8 mouse cellular contexts compared by ENCODE assay signal in the genomic region with DNA sequence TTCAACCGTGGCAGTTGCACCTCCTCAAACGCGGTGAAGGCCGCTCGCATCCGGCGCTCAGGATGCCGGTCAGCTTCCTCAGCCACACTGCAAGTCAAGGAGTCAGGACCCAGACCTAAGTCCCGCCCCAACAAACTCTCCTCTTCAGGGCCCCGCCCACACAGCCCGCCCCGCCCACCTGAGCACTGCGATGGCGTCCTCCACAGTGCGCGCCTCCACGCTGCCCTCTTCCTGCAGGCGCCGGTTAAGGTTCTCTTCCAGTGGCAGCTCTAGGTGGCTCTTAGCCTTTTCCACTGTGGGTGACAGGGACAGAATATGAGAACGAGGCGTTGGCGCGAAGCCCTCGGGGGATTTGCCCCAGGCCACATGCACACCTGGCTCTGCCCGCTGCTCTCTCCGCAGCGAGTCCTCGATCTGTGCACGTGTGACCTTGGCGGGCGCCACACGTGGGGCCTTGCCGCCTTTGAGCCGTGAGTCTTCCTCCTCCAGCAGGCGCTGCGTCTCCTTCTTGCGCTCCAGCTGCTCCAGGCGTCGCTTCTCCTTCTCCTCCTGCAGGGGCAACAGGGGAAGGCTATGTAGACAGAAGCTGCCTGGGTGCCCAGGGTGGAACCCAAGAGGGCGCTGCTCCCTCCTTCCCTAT. TPM values are rescaled to one million over a fixed set of nuclear protein-coding genes. Genes with fewer than 3 reads are reported as not detected.
A peak's percentile ranks its signal among the peaks of the same experiment; 100 is the strongest.
DNase-seq lines count a peak whose midpoint lies in the region; ATAC-seq and TF ChIP-seq lines count a peak whose summit lies in the region.

No protein-coding gene starts in this region.

- peak; percentile 53 for TF ChIP-seq POLR2A in ES-Bruce4 (IDR thresholded peaks at IDR 0.05; ENCODE audit: insufficient read depth, low read length)

- H3K27me3 ChIP-seq in ES-Bruce4 (ENCODE audit: control insufficient read depth, insufficient read depth, low read length, poor library complexity, severe bottlenecking), result 0 out of 2 replicates have a peak, but pooled peaks cover 4% of the 10 kb centered on the region
- H3K27me3 ChIP-seq in forebrain, postnatal 0 days (ENCODE audit: insufficient read depth, low read length), result no peaks in the 10 kb centered on the region

- H3K4me3 ChIP-seq in ES-Bruce4 (ENCODE audit: low read depth, low read length), result peak overlapping the region; percentile 55
- H3K4me3 ChIP-seq in forebrain, postnatal 0 days (ENCODE audit: low read depth, low read length), result no peak overlapping the region

- peak overlapping the region; percentile 30 for H3K9ac ChIP-seq in ES-Bruce4 (ENCODE audit: low read depth, poor library complexity, severe bottlenecking)
- peak overlapping the region; percentile 35 for H3K9ac ChIP-seq in forebrain, postnatal 0 days

- no peaks in the 10 kb centered on the region for H3K9me3 ChIP-seq in ES-Bruce4 (replicated peaks; ENCODE audit: control insufficient read depth, insufficient read depth, low read length, poor library complexity, severe bottlenecking)
- no peaks in the 10 kb centered on the region for H3K9me3 ChIP-seq in forebrain, postnatal 0 days (ENCODE audit: low read length)

- DNase-seq in adrenal gland, postnatal 36 days, result peak; percentile 52 to 70
- DNase-seq in forebrain, postnatal 0 days, result peak; percentile 41
- DNase-seq in kidney, postnatal 36 days, result peak; percentile 80 to 87
- peak; percentile 75 to 85 for DNase-seq in spleen, postnatal 4 days (ENCODE audit: low spot score in 2 of 2)
- no peak for DNase-seq in ovary, postnatal 14 days (ENCODE audit: low spot score)
- DNase-seq in right cerebral cortex, postnatal 36 days (ENCODE audit: low spot score in 2 of 2), result no peak

- ATAC-seq in forebrain, postnatal 0 days, result no peak
- ATAC-seq in megakaryocyte progenitor cell, adult 5-6 weeks (replicated peaks; ENCODE audit: poor library complexity), result peak; percentile 40

- H3K4me2 ChIP-seq in forebrain, postnatal 0 days (ENCODE audit: low read depth), result peak overlapping the region; percentile 8

- no peak for TF ChIP-seq CTCF in ES-Bruce4 (IDR thresholded peaks at IDR 0.05; ENCODE audit: low read depth, low read length)
- no peak; the same call in none of the 2 replicates for TF ChIP-seq CTCF in forebrain, postnatal 0 days (IDR thresholded peaks at IDR 0.05; ENCODE audit: low read depth)

- 21% methylated on average over 40 of the region's 40 CpGs for WGBS in forebrain, postnatal 0 days

- H3K4me1 ChIP-seq in ES-Bruce4 (ENCODE audit: control insufficient read depth, insufficient read depth, low read length), result peaks cover 7% of the 10 kb centered on the region
- peaks cover 23% of the 10 kb centered on the region for H3K4me1 ChIP-seq in forebrain, postnatal 0 days (ENCODE audit: insufficient read depth)

- peak overlapping the region; percentile 23 for H3K27ac ChIP-seq in ES-Bruce4 (ENCODE audit: insufficient read depth, low read length)
- peak overlapping the region; percentile 64 for H3K27ac ChIP-seq in forebrain, postnatal 0 days (ENCODE audit: low read depth, low read length)

- H3K36me3 ChIP-seq in ES-Bruce4 (ENCODE audit: control insufficient read depth, insufficient read depth, low read length, poor library complexity, severe bottlenecking), result no peaks in the 10 kb centered on the region; the same call in 1 of the 2 replicates
- 0 out of 2 replicates have a peak, but pooled peaks cover 8% of the 10 kb centered on the region for H3K36me3 ChIP-seq in forebrain, postnatal 0 days (ENCODE audit: insufficient read depth)

- TF ChIP-seq EP300 in ES-Bruce4 (IDR thresholded peaks at IDR 0.05; ENCODE audit: insufficient read depth, low read depth, low read length), result no peak

RNA-seq across cellular contexts. Expression of gene Ccdc124, which starts 5.1 kb away (rescaled TPM):
- 62.8 and 67.2 TPM in 2 replicates for polyA plus RNA-seq in ES-Bruce4 (2011; ENCODE audit: insufficient read depth, insufficient read length, low read depth, missing spikeins)
- total RNA-seq in adrenal gland, postnatal 36 days (2021), result 10 to 100 TPM; 54.7 to 57.2 TPM
- total RNA-seq in forebrain, postnatal 0 days (2014; rRNA removed), result 34.7 and 59.9 TPM in 2 replicates
- 161 and 175 TPM in 2 replicates for polyA plus RNA-seq in forebrain, postnatal 0 days (2015; fragmentation: Nextera tagmentation; extraction: Ambion mirVana)
- total RNA-seq in megakaryocyte progenitor cell, adult 5-6 weeks (2015), result 27.6 and 37.2 TPM in 2 replicates
- total RNA-seq in megakaryocyte progenitor cell, adult 5-6 weeks (2017), result 33.9 and 37.1 TPM in 2 replicates

RNA-seq across cellular contexts. Expression of gene Kcnn1, which starts 5.6 kb away (rescaled TPM):
- 3.2 and 3.5 TPM in 2 replicates for polyA plus RNA-seq in ES-Bruce4 (2011; ENCODE audit: insufficient read depth, insufficient read length, low read depth, missing spikeins)
- 1 to 10 TPM; 2.3 to 4.0 TPM for total RNA-seq in adrenal gland, postnatal 36 days (2021)
- 20.5 and 31.5 TPM in 2 replicates for total RNA-seq in forebrain, postnatal 0 days (2014; rRNA removed)
- polyA plus RNA-seq in forebrain, postnatal 0 days (2015; fragmentation: Nextera tagmentation; extraction: Ambion mirVana), result 9.4 and 9.8 TPM in 2 replicates
- 0.12 and 0.42 TPM in 2 replicates for total RNA-seq in megakaryocyte progenitor cell, adult 5-6 weeks (2015)
- total RNA-seq in megakaryocyte progenitor cell, adult 5-6 weeks (2017), result 0.84 and 0.92 TPM in 2 replicates

RNA-seq across cellular contexts. Expression of gene Slc5a5, which starts 23.9 kb away (rescaled TPM):
- polyA plus RNA-seq in ES-Bruce4 (2011; ENCODE audit: insufficient read depth, insufficient read length, low read depth, missing spikeins), result 13.3 TPM in 2 replicates
- not detected for total RNA-seq in adrenal gland, postnatal 36 days (2021)
- 1.5 and 2.2 TPM in 2 replicates for total RNA-seq in forebrain, postnatal 0 days (2014; rRNA removed)
- 2.4 and 3.6 TPM in 2 replicates for polyA plus RNA-seq in forebrain, postnatal 0 days (2015; fragmentation: Nextera tagmentation; extraction: Ambion mirVana)
- total RNA-seq in megakaryocyte progenitor cell, adult 5-6 weeks (2015), result 0.07 TPM in 1 of 2 replicates, not detected in the other
- total RNA-seq in megakaryocyte progenitor cell, adult 5-6 weeks (2017), result not detected in 2 replicates

RNA-seq across cellular contexts. Expression of gene Rpl18a, which starts 28.5 kb away (rescaled TPM):
- polyA plus RNA-seq in ES-Bruce4 (2011; ENCODE audit: insufficient read depth, insufficient read length, low read depth, missing spikeins), result 2,473 and 2,707 TPM in 2 replicates
- total RNA-seq in adrenal gland, postnatal 36 days (2021), result 1,000 to 10,000 TPM; 1,312 to 1,373 TPM
- total RNA-seq in forebrain, postnatal 0 days (2014; rRNA removed), result 1,945 and 2,194 TPM in 2 replicates
- polyA plus RNA-seq in forebrain, postnatal 0 days (2015; fragmentation: Nextera tagmentation; extraction: Ambion mirVana), result 2,793 and 3,853 TPM in 2 replicates
- total RNA-seq in megakaryocyte progenitor cell, adult 5-6 weeks (2015), result 7,432 and 8,014 TPM in 2 replicates
- 2,240 and 2,571 TPM in 2 replicates for total RNA-seq in megakaryocyte progenitor cell, adult 5-6 weeks (2017)

RNA-seq across cellular contexts. Expression of gene Arrdc2, which starts 29.2 kb away (rescaled TPM):
- 11.1 and 12.1 TPM in 2 replicates for polyA plus RNA-seq in ES-Bruce4 (2011; ENCODE audit: insufficient read depth, insufficient read length, low read depth, missing spikeins)
- 10 to 100 TPM in 1 of 2 experiments, 1 to 10 TPM in 1; 6.9 to 10.5 TPM for total RNA-seq in adrenal gland, postnatal 36 days (2021)
- 15.4 and 25.9 TPM in 2 replicates for total RNA-seq in forebrain, postnatal 0 days (2014; rRNA removed)
- polyA plus RNA-seq in forebrain, postnatal 0 days (2015; fragmentation: Nextera tagmentation; extraction: Ambion mirVana), result 5.6 and 7.1 TPM in 2 replicates
- 6.0 and 8.6 TPM in 2 replicates for total RNA-seq in megakaryocyte progenitor cell, adult 5-6 weeks (2015)
- 4.8 and 8.8 TPM in 2 replicates for total RNA-seq in megakaryocyte progenitor cell, adult 5-6 weeks (2017)

Comparison
In these comparisons a context has a peak if more than half of its experiments do, and no peak if none do; other contexts are left out.
1. DNase-seq: peak in adrenal gland, postnatal 36 days (2 of 2), forebrain, postnatal 0 days (single experiment), kidney, postnatal 36 days (2 of 2) and spleen, postnatal 4 days (2 of 2); none in ovary, postnatal 14 days (single experiment) and right cerebral cortex, postnatal 36 days (0 of 2).